Mouse (Mus musculus): Measurements from ENCODE around the gene Trak1. TPM values are rescaled to one million over a fixed set of nuclear protein-coding genes. Genes with fewer than 3 reads are reported as not detected.

The Trak1 gene
- total RNA-seq, 1 experiment from 2014 or later: 26.3 TPM

DNA sequence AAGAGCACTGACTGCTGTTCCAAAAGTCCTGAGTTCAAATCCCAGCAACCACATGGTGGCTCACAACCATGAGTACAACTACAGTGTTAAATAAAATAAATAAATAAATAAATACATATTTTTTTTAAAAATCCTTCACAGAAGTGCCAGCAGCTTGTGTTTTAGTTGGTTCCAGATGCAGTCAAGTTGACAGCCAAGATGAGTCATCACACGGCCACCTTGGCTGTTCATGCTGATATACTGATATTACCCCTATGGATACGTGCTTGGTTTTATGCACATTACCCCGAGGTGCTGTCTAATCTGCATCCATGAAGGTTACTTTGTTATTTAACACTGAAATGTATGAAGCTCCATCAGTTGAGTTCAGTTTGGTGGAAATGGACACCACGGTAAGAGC is 214.6 kb downstream of the Trak1 start:
- no peak for ATAC-seq (replicated peaks in 1 of 2; ENCODE audit: insufficient read depth in 1 of 2, low FRiP score in 2 of 2, low TSS enrichment in 1 of 2, low read depth in 1 of 2, poor library complexity in 2 of 2, severe bottlenecking in 2 of 2)

DNA sequence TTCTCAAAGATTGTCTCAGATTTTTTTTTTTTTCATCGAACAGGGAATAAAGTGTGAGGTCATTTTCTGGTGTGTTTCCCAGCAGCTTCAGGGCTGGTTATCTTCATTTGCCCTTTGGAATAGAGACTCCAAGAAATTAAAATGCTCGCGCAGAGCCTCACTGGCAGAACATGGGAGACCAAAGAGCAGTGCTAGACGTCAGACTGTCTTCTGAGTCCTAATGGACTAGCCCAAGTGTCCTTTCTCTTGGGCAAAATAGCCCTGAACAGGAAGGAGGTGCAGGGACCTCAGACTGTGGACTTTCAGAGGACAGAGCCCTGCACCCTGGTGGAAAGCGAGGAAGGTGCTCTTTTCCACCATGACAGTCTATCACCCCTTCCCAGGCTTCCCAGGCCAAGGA is 217.2 kb downstream of the Trak1 start:
- ATAC-seq (replicated peaks in 1 of 2; ENCODE audit: insufficient read depth in 1 of 2, low FRiP score in 2 of 2, low TSS enrichment in 1 of 2, low read depth in 1 of 2, poor library complexity in 2 of 2, severe bottlenecking in 2 of 2): no peak

DNA sequence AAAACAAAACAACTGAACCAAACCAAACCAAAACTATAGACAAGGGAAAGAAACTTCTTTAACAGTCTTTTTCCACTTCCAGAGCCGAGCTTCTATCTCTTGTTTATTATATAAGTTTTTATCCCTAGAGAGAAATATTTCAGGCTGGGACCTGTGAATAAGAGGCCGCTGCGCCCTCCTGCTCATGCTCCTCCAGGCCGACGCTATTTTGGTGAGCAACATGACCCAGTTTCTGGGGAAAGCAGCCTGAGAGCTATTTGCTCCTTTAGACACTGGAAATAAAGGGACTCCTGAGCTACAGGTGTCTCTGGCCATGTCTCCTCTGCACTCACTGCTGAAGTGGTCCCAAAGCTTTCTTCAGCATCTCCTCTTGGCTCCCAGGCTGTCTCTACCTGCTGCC is 222.7 kb downstream of the Trak1 start:
- ATAC-seq (replicated peaks in 1 of 2; ENCODE audit: insufficient read depth in 1 of 2, low FRiP score in 2 of 2, low TSS enrichment in 1 of 2, low read depth in 1 of 2, poor library complexity in 2 of 2, severe bottlenecking in 2 of 2): no peak

Other genes with a start within 250 kb of the Trak1 start
- gene Ulk4, start 20.3 kb upstream of the Trak1 start, total RNA-seq (2017): 2.7 and 8.3 TPM in 2 replicates
- gene Cck, start 198.2 kb downstream of the Trak1 start, total RNA-seq (2017): not detected in 2 replicates